Mouse (Mus musculus) central nervous system, embryonic 14 days (tissue): ENCODE measurements around the gene Tmsb15l. TPM values are rescaled to one million over a fixed set of nuclear protein-coding genes. Genes with fewer than 3 reads are reported as not detected.

Source experiments
- polyA plus RNA-seq: library from polyadenylated mRNA; depleted of rRNA; stranded (reverse); fragments of >200 nt; gene quantifications from 2 replicates; pipeline ENCODE4 v1.2.3, GENCODE M21; 2012; rRNA removed

Tmsb15l gene
- 10.6 and 12.3 TPM in 2 replicates for polyA plus RNA-seq

DNA sequence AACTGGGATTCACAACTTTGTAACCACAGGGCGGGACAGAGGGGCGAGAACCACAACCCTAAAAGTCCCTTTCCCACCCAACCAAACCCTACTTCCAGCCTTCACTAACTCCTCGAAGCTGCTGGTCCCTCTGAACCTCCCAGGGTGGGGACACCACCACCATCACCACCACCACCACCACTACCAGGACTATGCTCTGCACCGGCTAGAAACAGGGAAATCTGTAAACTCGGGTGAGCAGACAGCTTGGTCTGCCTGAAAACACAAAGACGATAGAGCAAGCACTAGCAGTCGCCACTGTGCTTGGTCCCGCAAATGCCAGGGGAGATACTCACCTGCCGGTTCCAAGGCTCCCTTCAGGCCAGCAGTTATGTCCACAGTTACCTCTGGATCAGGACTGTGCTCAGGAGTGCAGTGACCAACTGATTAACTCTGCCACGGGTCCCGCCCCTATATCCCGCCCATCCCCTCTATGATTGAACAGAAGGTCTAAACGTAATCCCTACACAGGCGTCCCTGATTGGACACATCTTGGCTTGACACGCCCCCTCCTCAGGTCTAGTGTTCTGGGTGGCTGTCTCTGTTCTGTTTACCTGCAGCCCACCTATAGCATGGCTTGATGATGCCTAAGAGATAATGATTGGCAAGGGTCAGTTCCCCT, at the start of gene Tmsb15l, which contains the start of gene Tmsb15b1:
TSS of gene Tmsb15l (minus strand) at position 446 of the 661 bp plus-strand sequence.
TSS of gene Tmsb15b1 (minus strand) at position 451 of the 661 bp plus-strand sequence.

DNA sequence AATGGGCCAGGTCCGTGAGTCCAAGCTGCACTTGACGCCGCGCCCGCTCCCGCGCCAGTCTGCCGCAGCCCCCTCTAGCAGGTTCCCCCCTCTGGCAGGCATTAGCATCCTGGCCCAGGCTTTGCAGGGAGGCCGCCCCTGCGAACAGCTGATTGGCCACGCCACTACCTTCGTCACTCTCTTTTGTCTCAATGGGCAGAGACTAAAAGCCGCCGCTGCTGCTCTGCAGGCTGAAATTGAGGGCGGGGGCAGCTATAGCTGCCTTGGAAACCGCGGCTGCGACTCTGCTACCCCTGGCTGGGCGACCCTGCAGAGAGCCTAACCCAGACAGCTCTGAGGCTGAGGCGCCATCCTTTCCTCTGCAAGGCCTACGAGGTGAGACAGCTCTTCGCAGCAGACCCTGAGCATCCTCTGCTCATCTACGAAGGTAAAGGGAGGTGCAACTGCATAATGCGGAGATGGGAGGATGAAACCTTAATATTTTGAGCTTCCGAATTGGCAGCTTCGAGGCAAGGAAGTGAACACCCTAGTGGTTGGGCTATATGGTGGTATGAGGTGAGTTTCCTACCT, 16.4 kb upstream of the Tmsb15l start, which contains the start of gene Zcchc18:
TSS of gene Zcchc18 (plus strand) at position 178 of the 570 bp plus-strand sequence.

DNA sequence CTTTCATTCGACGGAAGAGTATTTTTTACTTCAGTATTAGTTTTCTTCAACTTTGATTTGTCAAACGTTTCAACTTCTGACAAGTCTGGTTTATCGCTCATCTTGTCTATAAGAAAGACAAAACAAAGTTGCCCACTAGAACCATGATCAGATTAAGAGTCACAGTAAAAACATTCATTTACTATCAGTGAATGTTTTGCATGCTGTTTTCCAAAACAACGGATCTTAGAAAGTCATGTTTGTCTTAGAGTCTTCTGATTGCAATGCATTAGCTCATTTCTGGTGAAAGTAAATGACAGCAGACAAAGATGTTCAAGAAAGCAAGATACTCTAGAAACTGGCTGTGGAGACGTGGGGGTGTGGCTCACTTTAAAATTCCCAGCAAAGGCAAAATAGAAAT, 1.3 kb downstream of the Tmsb15l start, which contains the start of gene Tmsb15b2:
TSS of gene Tmsb15b2 (minus strand) at position 101 of the 400 bp plus-strand sequence.

DNA sequence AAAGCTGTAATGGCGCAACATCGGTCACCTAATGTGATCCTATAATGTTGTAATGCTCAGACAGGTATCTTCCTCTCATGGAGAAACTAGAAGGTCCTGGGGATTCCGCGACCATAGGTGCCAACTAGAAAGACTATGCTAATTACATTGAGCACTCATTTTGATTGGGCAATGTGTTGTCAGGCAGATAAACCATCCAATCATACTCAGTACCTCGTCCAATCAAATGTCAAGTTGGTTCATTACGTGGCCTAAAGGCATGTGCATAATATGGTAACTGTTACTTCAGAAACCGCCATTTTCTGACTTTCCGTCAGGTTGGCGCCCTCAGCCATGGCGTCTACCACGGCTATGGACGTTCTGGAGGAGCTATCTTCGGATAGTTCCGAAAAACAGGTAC, 49.6 kb downstream of the Tmsb15l start, which contains the start of gene H2bfm:
TSS of gene H2bfm (plus strand) at position 295 of the 400 bp plus-strand sequence.

Other genes with a start within 250 kb of the Tmsb15l start
- gene Morf4l2, start 233.2 kb downstream of the Tmsb15l start, polyA plus RNA-seq: 452 and 468 TPM in 2 replicates
- gene Glra4, start 196.7 kb downstream of the Tmsb15l start, polyA plus RNA-seq: not detected in 2 replicates
- gene Plp1, start 154.2 kb downstream of the Tmsb15l start, polyA plus RNA-seq: 16.0 and 19.4 TPM in 2 replicates
- 7.2 and 8.0 TPM in 2 replicates for gene Rab9b, start 108.1 kb downstream of the Tmsb15l start, polyA plus RNA-seq
- gene H2bfm, start 49.5 kb downstream of the Tmsb15l start, polyA plus RNA-seq: not detected in 2 replicates
- 40.0 and 54.8 TPM in 2 replicates for gene Tmsb15b2, start 1.4 kb downstream of the Tmsb15l start, polyA plus RNA-seq
- gene Tmsb15b1, start within 50 bp of the Tmsb15l start, polyA plus RNA-seq: 20.0 and 21.8 TPM in 2 replicates
- gene Zcchc18, start 16.3 kb upstream of the Tmsb15l start, polyA plus RNA-seq: 138 and 147 TPM in 2 replicates
- gene Slc25a53, start 61.4 kb upstream of the Tmsb15l start, polyA plus RNA-seq: 17.1 and 18.9 TPM in 2 replicates
- 2.8 and 2.9 TPM in 2 replicates for gene Fam199x, start 72.7 kb upstream of the Tmsb15l start, polyA plus RNA-seq
- not detected in 2 replicates for gene Esx1, start 145.2 kb upstream of the Tmsb15l start, polyA plus RNA-seq